Mouse (Mus musculus) kidney, adult 2 months (tissue): ENCODE data around the gene Rabep1.

Experiments used
- CTCF ChIP-seq: fragments of 200-500 bp; conservative IDR thresholded peaks from 2 replicates; pipeline ENCODE4 v1.5.1; 2011; ENCODE audit warnings: low read depth, mild to moderate bottlenecking, control low read depth, low read length, moderate library complexity, mixed read lengths; ENCODE audit not compliant: insufficient read depth, insufficient read length
- POLR2A ChIP-seq: fragments of 200-500 bp; IDR thresholded peaks from one replicate; pipeline ENCODE4 v1.6.1; 2011; ENCODE audit warnings: low read depth, low read length, control low read depth

DNA sequence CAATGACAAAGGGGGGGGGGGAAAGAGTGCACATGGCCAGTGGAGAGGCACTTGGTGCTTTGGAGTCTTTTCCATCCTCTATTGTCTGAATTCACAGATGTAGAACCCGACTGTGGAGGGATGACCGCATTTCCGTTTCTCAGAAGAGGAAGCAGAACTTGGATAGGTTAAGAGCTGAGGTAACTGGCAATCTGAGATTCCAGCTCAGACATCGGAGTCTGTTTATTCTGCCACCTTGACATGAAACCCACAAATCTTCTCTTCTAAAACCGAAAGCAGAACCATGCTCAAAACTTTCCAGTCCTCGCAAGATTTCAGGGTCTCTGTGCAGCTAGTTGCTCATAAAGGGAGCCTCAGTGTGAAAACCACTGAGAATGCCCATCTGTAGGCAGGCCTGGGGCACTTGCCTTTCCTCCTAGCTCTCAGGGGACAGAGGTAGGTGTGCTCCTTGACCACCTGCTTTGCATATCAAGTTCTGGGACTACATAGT, 40.8 kb upstream of the Rabep1 start:
- TF ChIP-seq POLR2A: no peak
- TF ChIP-seq CTCF: no peak
